Mouse (Mus musculus) C2C12 (cell line): Measurements from ENCODE around the gene Usp15. TPM values are rescaled to one million over a fixed set of nuclear protein-coding genes. Genes with fewer than 3 reads are reported as not detected.

ENCODE experiments used
- H3K27me3 ChIP-seq: one replicate; pipeline ENCODE4 v1.6.1; 2011; ENCODE audit not compliant: control insufficient read depth, insufficient read depth, insufficient read length
- H3K36me3 ChIP-seq: one replicate; pipeline ENCODE4 v1.6.1; 2011; ENCODE audit not compliant: control insufficient read depth, insufficient read depth
- H3K4me3 ChIP-seq: one replicate; pipeline ENCODE4 v1.5.1; 2011; ENCODE audit warnings: mild to moderate bottlenecking, control low read depth; ENCODE audit not compliant: poor library complexity, insufficient read depth, severe bottlenecking
- H3K79me2 ChIP-seq: one replicate; pipeline ENCODE4 v1.6.1; 2011; ENCODE audit not compliant: control insufficient read depth, insufficient read depth
- H3K79me3 ChIP-seq: one replicate; pipeline ENCODE4 v1.6.1; 2011; ENCODE audit warnings: low read depth, control low read depth
- H3ac ChIP-seq: one replicate; pipeline ENCODE3; 2011; ENCODE audit warnings: low read depth; ENCODE audit not compliant: control insufficient read depth, insufficient read length
- CEBPB ChIP-seq: IDR thresholded peaks from one replicate; pipeline ENCODE4 v1.6.1; 2011; ENCODE audit warnings: low read depth, mild to moderate bottlenecking, control low read depth, moderate library complexity
- CTCF ChIP-seq: IDR thresholded peaks from one replicate; pipeline ENCODE4 v1.5.1; 2011; ENCODE audit not compliant: control insufficient read depth, insufficient read depth, insufficient read length
- FOSL1 ChIP-seq: IDR thresholded peaks from one replicate; pipeline ENCODE4 v1.8.0; 2011; ENCODE audit warnings: mild to moderate bottlenecking, low read length; ENCODE audit not compliant: poor library complexity, insufficient read depth, severe bottlenecking
- MAX ChIP-seq: IDR thresholded peaks from one replicate; pipeline ENCODE4 v1.6.1; 2011; ENCODE audit warnings: mild to moderate bottlenecking, control low read depth
- MYOD1 ChIP-seq: IDR thresholded peaks from one replicate; pipeline ENCODE4 v1.6.1; 2011; ENCODE audit warnings: low read depth; ENCODE audit not compliant: control insufficient read depth, insufficient read length
- MYOG ChIP-seq: IDR thresholded peaks from one replicate; pipeline ENCODE4 v1.6.1; 2011; ENCODE audit not compliant: control insufficient read depth, insufficient read length; ENCODE audit errors: extremely low read depth
- USF1 ChIP-seq: IDR thresholded peaks from one replicate; pipeline ENCODE4 v1.6.1; 2011; ENCODE audit warnings: low read depth, mild to moderate bottlenecking, control low read depth, moderate library complexity
- polyA plus RNA-seq: library from polyadenylated mRNA; unstranded; fragments of >200 nt; fragmentation: generic; extraction: Trizol; gene quantifications from one replicate; pipeline ENCODE4 v1.2.1, GENCODE M21; 2012; ENCODE audit warnings: missing spikeins

Usp15 gene
- polyA plus RNA-seq, 1 experiment, result 20.1 TPM

- Histone ChIP-seq H3K36me3 (peaks cover 54% of the 10 kb centered on the region), H3K79me3 (no peaks in the 10 kb centered on the region), H3K27me3 (no peaks in the 10 kb centered on the region), H3K4me3 (no peak overlapping the region), H3ac (no peak overlapping the region), H3K79me2 (no peaks in the 10 kb centered on the region)
- no peak for TF ChIP-seq CTCF
- no peak for TF ChIP-seq USF1
- no peak for TF ChIP-seq MAX
- no peak for TF ChIP-seq MYOG
- no peak for TF ChIP-seq MYOD1
- no peak for TF ChIP-seq FOSL1
- no peak for TF ChIP-seq CEBPB
These were observed 84.6 kb downstream of the Usp15 start for GRCm38 (mm10) chr10:123112056-123112786.

- no peak overlapping the region for H3K4me3 ChIP-seq
- no peaks in the 10 kb centered on the region for H3K79me3 ChIP-seq
- H3K79me2 ChIP-seq, result no peaks in the 10 kb centered on the region
- TF ChIP-seq CTCF (no peak), USF1 (no peak), MYOG (no peak), MYOD1 (no peak), FOSL1 (no peak), MAX (no peak), CEBPB (no peak)
- H3ac ChIP-seq, result no peak overlapping the region
- no peaks in the 10 kb centered on the region for H3K27me3 ChIP-seq
- peaks cover 37% of the 10 kb centered on the region for H3K36me3 ChIP-seq
These were observed 86.2 kb downstream of the Usp15 start for GRCm38 (mm10) chr10:123110548-123110947.

DNA sequence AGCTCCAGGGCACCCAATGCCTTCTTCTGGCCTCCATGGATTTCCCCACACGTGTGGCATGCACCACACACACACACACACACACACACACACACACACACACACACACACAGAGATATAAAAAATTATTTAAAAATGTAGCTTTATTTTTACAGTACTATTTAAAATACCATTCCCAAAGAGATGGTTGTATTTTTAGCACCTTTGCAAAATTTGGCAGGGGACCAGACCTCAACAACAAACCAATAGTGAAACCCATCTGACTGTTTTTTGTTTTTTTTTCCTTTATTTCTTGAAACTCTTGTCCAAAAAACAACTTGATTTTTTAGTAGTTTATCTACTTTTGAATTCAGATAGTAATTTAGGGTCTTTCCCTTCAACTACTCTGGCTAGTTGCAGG, 88.3 kb downstream of the Usp15 start:
- TF ChIP-seq MYOG, result no peak
- TF ChIP-seq FOSL1, result no peak
- H3ac ChIP-seq, result no peak overlapping the region
- H3K79me2 ChIP-seq, result no peaks in the 10 kb centered on the region
- H3K79me3 ChIP-seq, result no peaks in the 10 kb centered on the region
- no peak overlapping the region for H3K4me3 ChIP-seq
- H3K27me3 ChIP-seq, result no peaks in the 10 kb centered on the region
- peaks cover 19% of the 10 kb centered on the region for H3K36me3 ChIP-seq

GRCm38 (mm10) chr10:123108121-123108520, 88.7 kb downstream of the Usp15 start:
- H3ac ChIP-seq, result no peak overlapping the region
- TF ChIP-seq FOSL1 (no peak), MYOG (no peak), CEBPB (no peak), USF1 (no peak), MAX (no peak), MYOD1 (no peak)
- no peaks in the 10 kb centered on the region for H3K27me3 ChIP-seq
- H3K79me3 ChIP-seq, result no peaks in the 10 kb centered on the region
- no peak overlapping the region for H3K4me3 ChIP-seq
- H3K36me3 ChIP-seq, result peaks cover 17% of the 10 kb centered on the region
- H3K79me2 ChIP-seq, result no peaks in the 10 kb centered on the region

DNA sequence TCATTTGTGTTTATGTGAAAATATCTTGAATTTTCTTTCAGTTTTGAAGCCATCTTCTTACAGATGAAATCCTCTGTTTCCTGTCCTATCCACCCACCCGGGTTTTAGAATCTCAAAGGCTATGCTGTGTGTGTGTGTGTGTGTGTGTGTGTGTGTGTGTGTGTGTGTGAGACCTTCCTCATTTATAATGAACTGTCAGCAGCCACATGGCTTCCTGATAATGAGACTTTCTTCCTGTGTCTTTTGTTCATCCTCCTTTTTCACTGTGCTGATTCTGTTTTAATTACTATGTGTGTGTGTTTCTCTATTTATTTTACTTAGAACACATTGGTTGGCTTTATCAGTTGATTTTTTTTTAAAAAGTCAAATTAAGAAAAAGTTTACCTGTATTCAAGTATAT, 95.5 kb downstream of the Usp15 start:
- TF ChIP-seq CEBPB (no peak), FOSL1 (no peak), CTCF (no peak), USF1 (no peak), MYOG (no peak), MAX (no peak), MYOD1 (no peak)
- Histone ChIP-seq H3K27me3 (no peaks in the 10 kb centered on the region), H3ac (no peak overlapping the region)

GRCm38 (mm10) chr10:123100584-123100983, 96.2 kb downstream of the Usp15 start:
- Histone ChIP-seq H3K36me3 (no peaks in the 10 kb centered on the region), H3K79me2 (no peaks in the 10 kb centered on the region), H3K4me3 (no peak overlapping the region), H3K79me3 (no peaks in the 10 kb centered on the region), H3ac (no peak overlapping the region), H3K27me3 (no peaks in the 10 kb centered on the region)
- TF ChIP-seq MAX (no peak), CEBPB (no peak), FOSL1 (no peak), CTCF (no peak), MYOG (no peak), MYOD1 (no peak), USF1 (no peak)

More for the DNA sequence above, 95.5 kb downstream of the Usp15 start:
- H3K36me3 ChIP-seq, result no peaks in the 10 kb centered on the region
- no peaks in the 10 kb centered on the region for H3K79me3 ChIP-seq
- H3K4me3 ChIP-seq, result no peak overlapping the region
- no peaks in the 10 kb centered on the region for H3K79me2 ChIP-seq
